Mouse (Mus musculus) thymus, postnatal 36 days (tissue): Measurements from ENCODE around the gene Gm10228.
"Not testable (repeated sequence)": the region's sequence is repeated elsewhere in the genome, so short reads cannot be mapped to it uniquely, and the experiment has no call there.

Source experiments
- DNase-seq, 2 experiments: peaks; one replicate each; pipeline ENCODE4 v3.0.0; 2022; ENCODE audit warnings: mixed read lengths in 2 of 2

The Gm10228 gene

DNA sequence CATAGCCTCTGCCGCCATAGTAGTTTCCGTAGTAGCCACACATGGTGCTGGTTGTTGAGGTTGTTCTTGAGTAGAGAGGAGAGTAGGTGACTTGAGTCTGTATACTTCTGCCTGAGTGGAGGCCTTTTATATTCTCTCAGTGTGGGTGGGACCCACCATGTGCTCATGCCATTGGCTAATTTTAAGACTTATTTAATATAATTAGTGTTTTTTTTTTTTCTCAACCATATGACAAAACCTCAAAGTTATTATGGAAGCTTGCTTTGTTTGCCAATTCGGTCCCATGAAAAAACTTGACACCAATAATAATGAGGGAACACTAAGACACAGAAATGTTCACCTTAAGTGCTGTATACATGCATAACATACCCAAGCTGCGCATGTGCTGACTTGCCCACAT lies at the start of gene Gm10228:
TSS of gene Gm10228 (minus strand) at position 101 of the 400 bp plus-strand sequence.
- not testable (repeated sequence) for DNase-seq

DNA sequence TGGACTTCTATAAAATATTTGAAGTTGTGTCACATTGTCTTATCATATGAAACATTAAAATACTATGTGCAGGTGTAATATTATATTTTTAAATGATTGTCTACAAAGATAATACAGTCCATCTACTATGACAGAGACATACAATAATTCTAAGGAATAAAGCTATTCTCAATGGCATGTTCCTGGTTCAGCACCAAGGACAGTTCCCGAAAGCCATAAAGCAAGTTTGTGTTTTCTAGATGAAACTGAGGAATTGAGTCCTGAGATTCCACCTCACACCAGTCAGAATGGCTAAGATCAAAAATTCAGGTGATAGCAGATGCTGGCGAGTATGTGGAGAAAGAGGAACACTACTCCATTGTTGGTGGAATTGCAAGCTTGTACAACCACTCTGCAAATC lies 29.8 kb upstream of the Gm10228 start:
- not testable (repeated sequence) for DNase-seq

DNA sequence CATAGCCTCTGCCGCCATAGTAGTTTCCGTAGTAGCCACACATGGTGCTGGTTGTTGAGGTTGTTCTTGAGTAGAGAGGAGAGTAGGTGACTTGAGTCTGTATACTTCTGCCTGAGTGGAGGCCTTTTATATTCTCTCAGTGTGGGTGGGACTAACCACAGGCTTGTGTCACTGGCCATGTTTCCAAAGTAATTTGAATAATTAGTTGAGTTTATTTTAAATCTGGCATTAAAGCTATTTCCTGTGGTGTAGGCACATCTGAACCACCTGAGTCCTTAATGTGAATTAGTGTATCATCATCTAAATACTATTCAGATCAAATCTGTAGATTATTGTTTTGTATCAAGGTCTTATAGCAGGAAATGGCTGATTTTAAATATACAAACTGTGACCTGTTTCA lies 22.6 kb upstream of the Gm10228 start, which contains the start of gene 1110025L11Rik:
TSS of gene 1110025L11Rik (minus strand) at position 101 of the 400 bp plus-strand sequence.
- not testable (repeated sequence) for DNase-seq

DNA sequence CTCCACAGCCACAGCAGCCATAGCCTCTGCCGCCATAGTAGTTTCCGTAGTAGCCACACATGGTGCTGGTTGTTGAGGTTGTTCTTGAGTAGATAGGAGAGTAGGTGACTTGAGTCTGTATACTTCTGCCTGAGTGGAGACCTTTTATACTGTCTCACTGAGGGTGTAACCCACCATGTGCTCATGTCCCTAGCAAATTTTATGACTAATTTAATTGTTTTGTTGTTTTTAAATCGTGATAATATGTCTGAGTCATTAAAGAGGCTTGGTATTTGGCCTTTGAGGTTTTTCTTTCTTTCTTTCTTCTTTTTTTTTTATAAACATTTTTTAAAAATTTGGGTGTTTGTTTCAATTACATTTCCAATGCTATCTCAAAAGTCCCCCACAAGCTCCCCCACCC lies 6.5 kb upstream of the Gm10228 start, which contains the start of gene Krtap6-5:
TSS of gene Krtap6-5 (minus strand) at position 101 of the 400 bp plus-strand sequence.
- DNase-seq, result no peak

DNA sequence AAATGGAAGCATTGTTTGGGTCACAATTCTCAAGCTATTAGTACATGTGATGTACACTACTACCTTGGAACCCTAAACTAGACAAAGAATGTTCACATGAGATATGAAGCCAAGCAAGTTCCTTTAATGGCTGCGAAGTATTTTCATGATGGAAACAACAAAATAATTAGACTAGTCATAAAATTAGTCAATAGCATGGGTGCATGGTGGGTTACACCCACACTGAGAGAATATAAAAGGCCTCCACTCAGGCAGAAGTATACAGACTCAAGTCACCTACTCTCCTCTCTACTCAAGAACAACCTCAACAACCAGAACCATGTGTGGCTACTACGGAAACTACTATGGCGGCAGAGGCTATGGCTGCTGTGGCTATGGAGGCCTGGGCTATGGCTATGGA lies 9.9 kb downstream of the Gm10228 start, which contains the start of gene Krtap6-1:
TSS of gene Krtap6-1 (plus strand) at position 301 of the 400 bp plus-strand sequence.
- DNase-seq, result not testable (repeated sequence)

DNA sequence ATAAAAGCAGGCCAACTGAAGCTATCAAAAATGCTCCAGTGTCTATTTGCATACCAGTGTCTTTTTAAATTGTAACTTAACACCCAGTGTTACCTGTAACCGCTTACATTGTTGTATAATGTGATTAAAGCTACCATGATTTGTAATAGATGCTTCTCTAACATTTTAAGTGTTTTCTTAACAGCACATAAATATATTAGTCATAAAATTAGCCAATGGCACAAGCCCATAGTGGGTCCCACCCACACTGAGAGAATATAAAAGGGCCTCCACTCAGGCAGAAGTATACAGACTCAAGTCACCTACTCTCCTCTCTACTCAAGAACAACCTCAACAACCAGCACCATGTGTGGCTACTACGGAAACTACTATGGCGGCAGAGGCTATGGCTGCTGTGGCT lies 26.3 kb downstream of the Gm10228 start, which contains the start of gene Gm10229:
TSS of gene Gm10229 (plus strand) at position 301 of the 400 bp plus-strand sequence.
- DNase-seq, result not testable (repeated sequence)

DNA sequence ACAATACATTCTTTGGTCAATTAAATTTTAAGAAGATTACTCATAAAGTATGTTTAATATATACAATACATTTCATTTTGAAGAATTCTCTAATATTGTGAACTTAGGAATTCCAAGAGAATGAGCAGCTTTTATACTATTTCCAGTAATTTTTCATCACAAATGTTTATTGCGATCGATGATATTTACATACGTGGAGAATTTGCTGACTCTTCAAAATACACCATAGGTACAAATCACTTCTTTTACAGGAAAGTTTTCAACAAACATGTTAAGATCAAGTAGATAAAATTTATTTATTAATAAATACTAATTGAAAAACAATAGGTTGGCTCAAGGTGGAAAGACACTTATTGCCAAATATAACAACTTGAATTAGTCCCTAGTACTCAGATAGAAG lies 27.3 kb downstream of the Gm10228 start:
- no peak for DNase-seq

DNA sequence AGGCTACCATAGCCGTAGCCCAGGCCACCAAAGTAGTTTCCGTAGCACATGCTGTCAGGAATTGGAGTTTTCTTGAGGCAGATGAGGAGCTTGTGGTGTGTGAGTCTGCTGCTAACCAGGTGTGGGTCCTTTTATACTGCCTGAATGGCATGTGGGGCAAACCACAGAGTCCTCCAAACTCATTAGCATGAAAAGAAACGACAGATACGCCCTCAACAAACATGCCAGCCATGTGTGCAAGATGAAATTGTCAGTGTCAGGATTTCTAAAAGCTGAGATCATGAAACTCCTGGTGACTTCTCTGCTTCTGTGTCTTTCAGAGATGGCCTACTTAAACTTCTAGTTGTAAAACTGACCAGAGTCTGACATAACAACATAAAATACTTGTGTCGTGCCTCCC lies 30.6 kb downstream of the Gm10228 start, which contains the start of gene Krtap22-2:
TSS of gene Krtap22-2 (minus strand) at position 101 of the 400 bp plus-strand sequence.
- DNase-seq, result no peak
